In the genomic region with DNA sequence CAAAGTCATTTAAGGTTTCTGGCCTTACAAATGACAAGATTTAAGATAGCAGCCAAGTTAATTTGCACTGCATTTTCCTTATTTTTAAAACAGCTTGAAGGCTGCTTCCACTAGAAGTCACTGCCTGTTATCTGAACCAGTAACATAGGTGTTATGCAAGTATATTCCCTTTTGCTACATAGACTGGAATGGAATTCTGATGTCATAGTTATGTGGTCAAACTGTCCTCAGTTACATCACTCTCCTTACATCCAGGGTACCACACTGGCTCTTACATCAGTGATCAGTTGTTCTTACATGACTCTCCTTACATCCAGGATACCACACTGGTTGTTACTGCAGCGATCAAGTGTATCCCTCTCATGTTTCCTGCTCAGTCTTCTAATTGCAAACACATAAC, we compare ENCODE assay signal across 12 mouse cellular contexts.
"Had no signal": no experiment of that assay in that cellular context is flagged by ENCODE, and none has a peak within 500 bp of the region (broad histone marks: within the 10 kb centered on the region; RNA-seq: fewer than 3 reads in every experiment).

No protein-coding gene starts in this region.

- DNase-seq: retina, postnatal 1 day; right cerebral cortex, adult 18-20 months; right cerebral cortex, postnatal 14 days; right cerebral cortex, postnatal 25 days; right cerebral cortex, postnatal 4 days; spleen, adult 18-20 months; thymus, adult 18-20 months; thymus, adult 2 months; thymus, postnatal 14 days; thymus, postnatal 25 days; thymus, postnatal 36 days; thymus, postnatal 4 days had no signal
